Mouse (Mus musculus): ENCODE data around the gene Slamf6. TPM values are rescaled to one million over a fixed set of nuclear protein-coding genes. Genes with fewer than 3 reads are reported as not detected.
"Not testable (repeated sequence)": the region's sequence is repeated elsewhere in the genome, so short reads cannot be mapped to it uniquely, and the experiment has no call there.

Slamf6 gene
- total RNA-seq, 4 experiments from 2014 or later = not detected

- DNase-seq (ENCODE audit: low spot score in 2 of 2) = no peak
These were observed 37.8 kb downstream of the Slamf6 start for GRCm38 (mm10) chr1:171955071-171955470.

- no peak for DNase-seq (ENCODE audit: low spot score in 2 of 2)
These were observed 40.1 kb downstream of the Slamf6 start for GRCm38 (mm10) chr1:171957411-171957810.

GRCm38 (mm10) chr1:171960726-171961125 is 43.4 kb downstream of the Slamf6 start:
- DNase-seq (ENCODE audit: low spot score in 2 of 2) = no peak

GRCm38 (mm10) chr1:171961704-171962103 is 44.4 kb downstream of the Slamf6 start:
- DNase-seq (ENCODE audit: low spot score in 2 of 2) = no peak

GRCm38 (mm10) chr1:171963613-171964012 is 46.3 kb downstream of the Slamf6 start:
- no peak for DNase-seq (ENCODE audit: low spot score in 2 of 2)

- DNase-seq (ENCODE audit: low spot score in 2 of 2) = no peak
These were observed 48.9 kb downstream of the Slamf6 start for GRCm38 (mm10) chr1:171966054-171966790.

- DNase-seq (ENCODE audit: low spot score in 2 of 2) = no peak
These were observed 51.9 kb downstream of the Slamf6 start for GRCm38 (mm10) chr1:171969221-171969620.

GRCm38 (mm10) chr1:171970854-171971586 is 53.7 kb downstream of the Slamf6 start:
- no peak for DNase-seq (ENCODE audit: low spot score in 2 of 2)

GRCm38 (mm10) chr1:171974361-171974760 is 57.0 kb downstream of the Slamf6 start:
- not testable (repeated sequence) for DNase-seq (ENCODE audit: low spot score in 2 of 2)

GRCm38 (mm10) chr1:171975377-171975776 is 58.1 kb downstream of the Slamf6 start:
- DNase-seq (ENCODE audit: low spot score in 2 of 2) = no peak

- DNase-seq (ENCODE audit: low spot score in 2 of 2) = no peak
These were observed 58.5 kb downstream of the Slamf6 start for GRCm38 (mm10) chr1:171975831-171976230.

GRCm38 (mm10) chr1:171976826-171977539 is 59.7 kb downstream of the Slamf6 start:
- DNase-seq (ENCODE audit: low spot score in 2 of 2) = no peak

GRCm38 (mm10) chr1:171977891-171978290 is 60.6 kb downstream of the Slamf6 start:
- no peak for DNase-seq (ENCODE audit: low spot score in 2 of 2)

GRCm38 (mm10) chr1:171979969-171980730 is 62.8 kb downstream of the Slamf6 start:
- no peak for DNase-seq (ENCODE audit: low spot score in 2 of 2)

- DNase-seq (ENCODE audit: low spot score in 2 of 2) = no peak
These were observed 64.9 kb downstream of the Slamf6 start for GRCm38 (mm10) chr1:171982170-171982569.

- DNase-seq (ENCODE audit: low spot score in 2 of 2) = no peak
These were observed 65.4 kb downstream of the Slamf6 start for GRCm38 (mm10) chr1:171982740-171983139.

GRCm38 (mm10) chr1:171983372-171984001 is 66.2 kb downstream of the Slamf6 start:
- no peak for DNase-seq (ENCODE audit: low spot score in 2 of 2)

GRCm38 (mm10) chr1:171984121-171984520 is 66.8 kb downstream of the Slamf6 start:
- no peak for DNase-seq (ENCODE audit: low spot score in 2 of 2)

- no peak for DNase-seq (ENCODE audit: low spot score in 2 of 2)
These were observed 74.6 kb downstream of the Slamf6 start for GRCm38 (mm10) chr1:171991883-171992282.

GRCm38 (mm10) chr1:171992901-171993530 is 75.7 kb downstream of the Slamf6 start:
- DNase-seq (ENCODE audit: low spot score in 2 of 2) = no peak
